Mouse (Mus musculus) brain, embryonic 14.5 days (tissue): ENCODE measurements around the gene Neurog3.

Source experiments
- CTCF ChIP-seq: fragments of 200-500 bp; IDR thresholded peaks from 2 replicates; pipeline ENCODE4 v1.5.1; 2012; ENCODE audit warnings: inconsistent platforms, mild to moderate bottlenecking, moderate library complexity, borderline replicate concordance; ENCODE audit not compliant: insufficient read depth, insufficient read length; ENCODE audit errors: extremely low read depth
- POLR2A ChIP-seq: fragments of 200-500 bp; IDR thresholded peaks from 2 replicates; pipeline ENCODE4 v1.6.1; 2012; ENCODE audit warnings: mild to moderate bottlenecking, inconsistent platforms, borderline replicate concordance; ENCODE audit not compliant: poor library complexity, insufficient read depth, insufficient read length, severe bottlenecking; ENCODE audit errors: extremely low read depth

DNA sequence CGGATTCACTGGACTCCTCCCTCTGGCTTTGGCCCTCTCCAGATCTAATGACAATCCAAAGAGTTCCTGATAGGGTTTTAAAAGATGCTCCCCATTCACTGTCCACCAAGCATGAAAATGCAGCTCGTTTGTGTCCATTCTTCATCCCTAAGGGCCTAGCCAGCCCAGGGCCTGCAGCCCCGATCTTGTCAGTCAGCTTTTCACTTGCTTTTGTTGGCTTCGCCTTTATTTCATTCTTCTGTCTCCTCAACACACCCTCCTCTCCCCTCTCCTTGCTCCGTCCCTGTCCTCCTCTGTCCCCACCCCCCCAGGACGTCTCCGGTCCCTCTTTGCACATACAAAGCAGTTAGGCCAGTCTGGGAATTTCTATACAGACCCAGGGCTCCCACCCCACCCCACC, 17.0 kb downstream of the Neurog3 start:
- TF ChIP-seq CTCF = no peak
- no peak for TF ChIP-seq POLR2A
